Mouse (Mus musculus) stomach, embryonic 15.5 days (tissue): ENCODE data around the gene Shc1. TPM values are rescaled to one million over a fixed set of nuclear protein-coding genes. Genes with fewer than 3 reads are reported as not detected.

ENCODE experiments used
- ATAC-seq: fragments of 200-750 bp; cut with Nextera tagmentation; 2 replicates; pipeline ENCODE4 v1.8.0; 2017; ENCODE audit warnings: low read depth, moderate number of reproducible peaks, moderate TSS enrichment; ENCODE audit not compliant: insufficient read depth, low FRiP score
- H3K27ac ChIP-seq: fragments of 300-500 bp; sonication (generic); 2 replicates; pipeline ENCODE4 v1.5.1; 2015; ENCODE audit warnings: mild to moderate bottlenecking, inconsistent platforms
- H3K27me3 ChIP-seq: fragments of 300-500 bp; sonication (generic); replicated peaks from 2 replicates; pipeline ENCODE4 v1.6.1; 2015; ENCODE audit warnings: inconsistent platforms
- H3K36me3 ChIP-seq: fragments of 300-500 bp; sonication (generic); 2 replicates; pipeline ENCODE4 v1.6.1; 2015; ENCODE audit warnings: inconsistent platforms
- H3K4me1 ChIP-seq: fragments of 300-500 bp; sonication (generic); 2 replicates; pipeline ENCODE4 v1.6.1; 2015; ENCODE audit warnings: inconsistent platforms
- H3K4me2 ChIP-seq: fragments of 300-500 bp; sonication (generic); 2 replicates; pipeline ENCODE4 v1.6.1; 2015; ENCODE audit warnings: mild to moderate bottlenecking, inconsistent platforms
- H3K4me3 ChIP-seq: fragments of 300-500 bp; sonication (generic); replicated peaks from 2 replicates; pipeline ENCODE4 v1.5.1; 2015; ENCODE audit warnings: inconsistent platforms
- H3K9ac ChIP-seq: fragments of 300-500 bp; sonication (generic); 2 replicates; pipeline ENCODE4 v1.6.1; 2015; ENCODE audit warnings: inconsistent platforms
- H3K9me3 ChIP-seq: fragments of 300-500 bp; sonication (generic); 2 replicates; pipeline ENCODE4 v1.6.1; 2016; ENCODE audit warnings: inconsistent platforms
- WGBS: fragments of 180-500 bp; shearing (Covaris S2); methylation state at CpG from one replicate; pipeline ENCODE4 v1.1.7; 2015; 5-methylcytosine and 5-hydroxymethylcytosine counted together
- polyA plus RNA-seq: library from polyadenylated mRNA; unstranded; fragments of >200 nt; fragmentation: Nextera tagmentation; extraction: Ambion mirVana; gene quantifications from 2 replicates; pipeline ENCODE4 v1.2.1, GENCODE M21; 2015

Gene Shc1
- polyA plus RNA-seq, 1 experiment from 2014 or later, result 84.6 TPM

DNA sequence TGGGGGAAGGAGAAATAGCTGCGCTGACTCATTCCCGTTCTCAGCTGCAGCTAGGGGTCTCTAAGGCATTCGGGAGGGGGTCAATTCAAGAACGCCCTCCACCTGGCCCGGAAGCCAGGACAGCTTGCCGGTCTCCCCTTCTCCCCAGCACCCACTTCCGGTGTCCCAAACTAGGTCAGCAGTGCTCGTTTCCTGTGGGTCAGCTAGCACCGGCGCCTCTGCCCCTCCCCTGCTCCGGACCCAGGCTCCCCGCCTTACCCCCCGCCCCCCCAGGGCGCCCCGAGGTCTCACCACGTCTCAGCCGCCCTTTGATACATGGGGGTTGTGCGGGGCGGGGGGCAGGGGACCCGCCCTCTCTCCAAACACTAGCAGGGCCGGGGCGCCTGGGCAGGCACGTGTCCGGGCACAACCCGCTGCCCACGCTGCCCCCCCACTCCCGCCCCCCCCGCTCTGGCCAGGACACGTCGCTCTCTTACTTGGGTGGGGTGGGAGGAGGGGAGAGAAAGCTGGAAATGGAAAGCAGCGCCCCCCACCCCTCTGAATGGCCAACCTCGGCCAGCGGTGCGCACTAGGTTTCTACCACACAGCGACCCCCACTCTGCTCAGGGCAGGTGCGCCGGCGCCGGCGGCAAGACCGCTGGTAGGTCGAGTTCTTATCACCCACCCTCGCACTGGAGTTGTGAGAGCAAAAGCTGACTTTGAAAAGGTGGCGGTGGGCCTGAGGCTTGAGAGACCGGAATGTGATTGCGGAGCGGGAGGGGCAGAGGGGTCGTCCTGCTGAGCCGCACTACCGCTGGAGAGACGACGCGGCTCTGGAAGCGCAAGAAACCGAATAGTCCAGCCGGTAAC is 26.4 kb upstream of the Shc1 start:
- Histone ChIP-seq H3K4me3 (peak overlapping the region; percentile 64), H3K9ac (peak overlapping the region; percentile 48), H3K27ac (peak overlapping the region; percentile 98), H3K4me1 (peaks cover 53% of the 10 kb centered on the region), H3K36me3 (no peaks in the 10 kb centered on the region), H3K4me2 (peak overlapping the region; percentile 95), H3K27me3 (no peaks in the 10 kb centered on the region), H3K9me3 (no peaks in the 10 kb centered on the region)
- under 1% methylated on average over 55 of the region's 56 CpGs for WGBS
- ATAC-seq, result peak; percentile 3; the same call in 1 of the 2 replicates

DNA sequence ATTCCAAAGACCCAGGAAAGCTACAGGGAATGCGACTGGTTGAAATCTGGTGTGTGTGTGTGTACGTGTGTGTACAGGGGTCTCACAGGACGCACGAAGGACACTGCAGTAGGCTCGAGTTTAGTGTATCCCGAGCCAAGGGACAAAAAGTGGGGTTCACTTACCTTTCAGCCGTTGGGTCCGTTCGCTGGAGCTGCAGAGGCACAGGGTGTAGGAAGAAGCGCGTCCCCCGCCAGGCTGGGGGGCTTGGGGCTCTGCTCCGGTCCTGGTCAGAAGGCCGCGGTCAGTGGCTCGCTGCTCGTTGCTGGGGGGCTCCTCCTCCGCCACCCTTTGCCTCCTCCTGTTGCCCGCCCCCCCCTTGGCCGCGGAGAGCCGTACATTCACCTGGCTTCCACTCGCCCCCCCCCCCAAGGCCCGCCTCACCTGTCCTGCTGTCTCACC is 25.4 kb upstream of the Shc1 start:
- ATAC-seq, result no peak
- H3K36me3 ChIP-seq, result no peaks in the 10 kb centered on the region
- peak overlapping the region; percentile 64 for H3K4me3 ChIP-seq
- H3K27ac ChIP-seq, result peak overlapping the region; percentile 98
- no peaks in the 10 kb centered on the region for H3K9me3 ChIP-seq
- no peaks in the 10 kb centered on the region for H3K27me3 ChIP-seq
- 0% methylated on average over 23 of the region's 24 CpGs for WGBS
- peak overlapping the region; percentile 95 for H3K4me2 ChIP-seq
- H3K4me1 ChIP-seq, result peaks cover 45% of the 10 kb centered on the region
- H3K9ac ChIP-seq, result peak overlapping the region; percentile 48; the same call in 1 of the 2 replicates

DNA sequence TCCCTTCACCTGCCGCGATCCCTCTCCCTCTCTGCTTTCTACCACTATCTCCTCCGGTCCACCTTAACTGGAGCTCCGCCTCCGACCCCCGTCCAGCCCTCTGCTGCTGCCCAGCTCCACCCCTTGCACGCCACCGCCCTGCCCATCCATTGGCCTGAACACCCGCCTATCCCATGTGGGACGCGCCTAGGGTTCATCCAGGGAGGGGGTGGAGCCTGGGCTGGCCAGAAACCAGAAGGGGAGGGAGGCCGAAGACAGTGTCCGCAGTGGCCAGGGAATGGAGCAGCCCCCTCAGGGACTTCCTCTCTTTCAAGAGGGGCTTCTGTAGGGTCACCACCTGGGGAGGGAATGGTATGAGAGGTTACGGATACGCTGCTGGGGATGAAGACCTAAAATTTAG is 24.6 kb upstream of the Shc1 start:
- peak; percentile 91 for ATAC-seq
- Histone ChIP-seq H3K4me3 (peak overlapping the region; percentile 64), H3K36me3 (no peaks in the 10 kb centered on the region), H3K4me1 (peaks cover 37% of the 10 kb centered on the region), H3K27me3 (no peaks in the 10 kb centered on the region), H3K9me3 (no peaks in the 10 kb centered on the region), H3K4me2 (peak overlapping the region; percentile 95), H3K9ac (peak overlapping the region; percentile 45), H3K27ac (peak overlapping the region; percentile 98)
- WGBS, result under 1% methylated on average over 15 of the region's 15 CpGs

DNA sequence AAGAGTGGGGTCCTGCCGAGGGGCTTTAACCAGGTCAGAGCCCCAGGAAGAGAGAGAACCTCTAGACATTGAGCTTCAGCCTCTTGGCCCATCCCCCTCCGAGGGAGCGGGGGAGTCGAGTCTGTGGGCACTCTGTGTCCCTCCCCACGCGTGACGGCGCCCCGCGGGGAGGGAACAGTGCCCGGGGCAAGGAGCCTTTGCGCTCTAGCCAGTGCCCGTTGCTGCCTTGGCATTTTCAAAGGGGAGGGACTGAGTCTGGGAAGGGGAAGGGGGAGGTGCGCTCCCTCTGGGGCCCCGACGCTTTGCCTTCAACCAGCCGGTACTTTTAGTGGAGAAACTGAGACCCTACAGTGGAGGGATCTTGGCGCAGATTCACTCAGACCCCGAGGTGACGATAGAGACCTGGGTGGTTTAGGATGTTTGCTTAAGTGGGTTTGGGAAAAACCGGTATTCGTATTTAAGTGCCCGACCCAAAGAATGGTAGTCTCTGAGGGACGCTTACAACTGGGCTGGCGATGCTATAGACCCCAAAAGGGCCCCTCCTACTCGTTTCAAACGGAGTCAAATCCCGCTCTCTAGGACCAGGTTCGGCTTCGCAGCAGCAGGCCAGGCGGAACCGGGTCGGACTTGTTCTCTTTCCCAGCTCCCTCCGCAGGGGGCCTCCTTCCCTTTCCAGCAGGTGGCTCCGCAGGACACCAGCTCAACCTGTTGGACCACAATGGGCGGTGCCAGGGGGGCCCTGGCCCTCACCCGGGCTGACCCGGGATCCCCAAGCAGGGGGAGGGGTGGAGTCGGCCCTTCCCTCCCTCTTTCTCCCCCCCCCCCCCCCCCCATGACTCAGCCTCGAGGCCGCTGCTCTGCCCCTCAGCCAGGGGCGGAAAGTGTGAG is 24.0 kb upstream of the Shc1 start, which contains the start of gene Zbtb7b:
Gene Zbtb7b, minus strand, starts transcription at position 771 of the 888 bp plus-strand sequence.
- peak; percentile 27 for ATAC-seq
- H3K9ac ChIP-seq, result peak within 1 kb of the TSS; percentile 45
- no peaks in the 10 kb centered on the region for H3K36me3 ChIP-seq
- H3K4me3 ChIP-seq, result peak within 1 kb of the TSS; percentile 64
- no peaks in the 10 kb centered on the region for H3K9me3 ChIP-seq
- H3K4me2 ChIP-seq, result peak within 1 kb of the TSS; percentile 95
- whole genome bisulfite sequencing, result 0% methylated on average over 39 of the region's 42 CpGs
- peaks cover 32% of the 10 kb centered on the region for H3K4me1 ChIP-seq
- H3K27me3 ChIP-seq, result no peaks in the 10 kb centered on the region
- H3K27ac ChIP-seq, result peak within 1 kb of the TSS; percentile 98

DNA sequence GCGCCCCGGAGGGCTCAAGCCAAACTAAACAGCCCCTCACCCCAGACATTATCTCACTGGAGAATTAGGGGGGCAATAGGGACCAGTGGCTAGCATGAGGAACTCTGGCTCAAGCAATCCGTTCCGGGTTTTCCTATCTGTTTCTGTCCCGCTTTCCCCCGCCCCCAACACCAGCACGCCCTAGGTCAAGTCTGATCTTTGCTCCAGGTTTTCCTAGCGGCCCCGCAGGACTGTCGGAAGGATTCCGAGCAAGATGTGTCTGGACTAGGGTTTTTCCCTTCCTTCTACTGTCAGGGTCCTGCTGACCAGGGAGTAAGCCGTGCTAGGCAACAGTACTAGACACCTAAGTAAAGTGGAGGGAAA is 23.4 kb upstream of the Shc1 start:
- Histone ChIP-seq H3K27me3 (no peaks in the 10 kb centered on the region), H3K4me3 (peak overlapping the region; percentile 64), H3K9ac (peak overlapping the region; percentile 45; the same call in 1 of the 2 replicates), H3K4me2 (peak overlapping the region; percentile 95), H3K27ac (peak overlapping the region; percentile 98), H3K4me1 (peaks cover 26% of the 10 kb centered on the region), H3K9me3 (no peaks in the 10 kb centered on the region), H3K36me3 (no peaks in the 10 kb centered on the region)
- WGBS, result under 1% methylated on average over 12 of the region's 12 CpGs
- peak; percentile 8; the same call in 1 of the 2 replicates for ATAC-seq

DNA sequence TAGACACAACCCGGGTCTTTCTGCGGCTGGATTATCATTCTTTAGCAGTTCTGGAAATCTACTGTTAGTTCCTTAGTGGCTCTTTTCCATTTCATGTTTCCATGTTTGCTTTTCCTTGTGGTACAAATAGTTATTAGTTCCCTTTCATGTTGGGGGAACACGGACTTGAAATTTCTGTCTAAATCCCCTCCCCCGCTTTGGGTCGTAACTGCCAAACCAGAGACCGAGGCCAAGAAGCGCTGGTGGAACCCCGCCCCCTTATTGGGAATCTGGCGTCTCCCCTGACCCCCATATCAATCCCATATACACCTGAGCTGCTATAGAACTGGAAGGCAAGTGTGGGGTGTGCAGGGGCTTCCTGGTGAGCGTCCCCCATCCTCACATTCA is 22.8 kb upstream of the Shc1 start:
- Histone ChIP-seq H3K36me3 (no peaks in the 10 kb centered on the region), H3K9me3 (no peaks in the 10 kb centered on the region), H3K4me1 (peaks cover 21% of the 10 kb centered on the region), H3K4me3 (peak overlapping the region; percentile 64), H3K27me3 (no peaks in the 10 kb centered on the region), H3K27ac (peak overlapping the region; percentile 98), H3K9ac (no peak overlapping the region), H3K4me2 (peak overlapping the region; percentile 95)
- no peak for ATAC-seq
- WGBS, result 4% methylated on average over 10 of the region's 10 CpGs

DNA sequence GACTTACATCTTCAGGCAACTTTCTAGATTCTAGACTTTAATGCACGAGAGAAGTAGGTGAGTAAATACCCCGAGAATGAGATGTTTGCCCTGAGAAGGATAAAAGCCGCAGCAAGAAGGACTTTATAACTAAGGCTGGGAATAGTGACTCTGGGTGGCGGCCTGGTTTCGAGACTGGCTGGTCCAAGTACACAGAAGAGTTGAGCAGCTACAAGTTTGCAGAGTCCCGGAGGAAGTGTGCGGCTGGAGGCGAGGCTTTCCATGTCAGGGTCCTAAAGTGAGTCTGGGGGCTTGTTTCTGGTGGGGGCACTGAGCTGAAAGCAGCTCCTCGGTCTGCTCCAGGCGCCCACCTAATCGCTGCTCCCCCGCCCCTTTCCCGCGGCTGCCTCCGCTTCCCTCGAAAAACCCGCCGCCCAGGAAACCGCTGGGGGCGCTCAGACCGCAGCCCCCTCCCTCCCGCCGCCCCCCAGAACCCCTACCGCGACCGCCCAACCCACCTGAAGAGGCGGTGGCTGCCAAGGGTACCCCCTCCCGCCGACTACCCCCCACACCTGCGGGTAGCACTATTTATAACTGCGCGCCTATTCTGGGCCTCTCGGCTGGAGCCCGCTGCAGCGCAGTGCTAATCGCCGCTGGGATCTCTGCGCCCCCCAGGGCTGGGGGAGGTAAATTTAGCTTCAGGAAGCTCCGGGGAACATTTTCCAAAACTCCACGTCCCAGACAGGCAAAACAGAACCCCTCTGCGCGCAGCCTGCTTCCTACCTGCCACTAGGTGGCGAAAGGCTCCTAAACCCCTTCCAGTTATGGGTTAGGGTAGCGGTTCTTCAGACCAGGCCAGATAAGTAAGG is 22.2 kb upstream of the Shc1 start:
- H3K36me3 ChIP-seq, result no peaks in the 10 kb centered on the region
- ATAC-seq, result no peak
- WGBS, result under 1% methylated on average over 44 of the region's 44 CpGs
- no peaks in the 10 kb centered on the region for H3K27me3 ChIP-seq
- peak overlapping the region; percentile 95 for H3K4me2 ChIP-seq
- peak overlapping the region; percentile 98; the same call in 1 of the 2 replicates for H3K27ac ChIP-seq
- H3K9me3 ChIP-seq, result no peaks in the 10 kb centered on the region
- H3K9ac ChIP-seq, result peak overlapping the region; percentile 21; the same call in 1 of the 2 replicates
- H3K4me3 ChIP-seq, result peak overlapping the region; percentile 64
- H3K4me1 ChIP-seq, result peaks cover 15% of the 10 kb centered on the region

DNA sequence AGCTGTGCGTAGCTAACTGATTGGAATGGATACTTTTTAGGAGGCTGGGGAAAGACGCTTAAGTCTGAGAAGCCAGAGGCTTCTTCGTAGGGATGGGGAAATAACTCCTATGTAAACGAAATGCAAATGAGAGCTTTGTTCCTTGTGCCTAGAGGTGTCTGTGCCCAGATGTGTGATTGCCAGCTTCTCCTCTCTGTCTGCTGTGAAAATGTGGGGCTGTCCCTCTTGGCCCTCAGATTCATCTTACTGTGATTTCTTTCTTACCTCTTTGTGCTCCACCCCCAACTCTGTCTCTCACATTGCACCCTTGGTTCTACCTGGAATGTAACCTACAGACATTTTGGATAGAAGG is 21.6 kb upstream of the Shc1 start:
- H3K9me3 ChIP-seq, result no peaks in the 10 kb centered on the region
- H3K27me3 ChIP-seq, result no peaks in the 10 kb centered on the region
- H3K4me2 ChIP-seq, result peak overlapping the region; percentile 95
- peak overlapping the region; percentile 64 for H3K4me3 ChIP-seq
- H3K36me3 ChIP-seq, result no peaks in the 10 kb centered on the region
- no peak overlapping the region for H3K27ac ChIP-seq
- H3K4me1 ChIP-seq, result peaks cover 13% of the 10 kb centered on the region; the same call in 1 of the 2 replicates
- H3K9ac ChIP-seq, result no peak overlapping the region
- 2% methylated on average over 4 of the region's 4 CpGs for WGBS
- ATAC-seq, result no peak

DNA sequence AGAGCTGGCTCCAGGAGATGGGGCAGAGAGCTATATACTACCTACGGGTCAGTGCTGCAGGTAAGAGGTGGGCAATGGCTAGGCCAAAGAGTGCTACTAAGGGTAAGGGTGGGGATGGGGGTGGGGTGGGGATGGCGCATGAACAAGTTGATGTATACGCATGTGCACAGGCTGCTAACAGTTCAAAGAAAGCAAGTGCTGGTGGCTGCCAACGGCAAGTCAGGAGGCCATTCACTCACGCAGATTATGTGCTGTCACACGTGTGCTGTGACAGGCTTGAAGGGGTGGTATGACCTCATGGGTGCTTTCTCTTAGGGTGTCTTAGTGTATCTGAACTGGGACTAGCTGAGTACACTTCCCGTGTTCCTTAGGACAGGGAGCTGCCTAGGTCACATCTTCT is 16.9 kb upstream of the Shc1 start:
- 90% methylated on average over 7 of the region's 7 CpGs for WGBS
- Histone ChIP-seq H3K27me3 (no peaks in the 10 kb centered on the region), H3K27ac (no peak overlapping the region), H3K4me2 (no peak overlapping the region), H3K36me3 (peaks cover 18% of the 10 kb centered on the region), H3K9ac (no peak overlapping the region), H3K4me3 (no peak overlapping the region), H3K4me1 (0 out of 2 replicates have a peak, but pooled peaks cover 6% of the 10 kb centered on the region), H3K9me3 (no peaks in the 10 kb centered on the region)
- ATAC-seq, result no peak

DNA sequence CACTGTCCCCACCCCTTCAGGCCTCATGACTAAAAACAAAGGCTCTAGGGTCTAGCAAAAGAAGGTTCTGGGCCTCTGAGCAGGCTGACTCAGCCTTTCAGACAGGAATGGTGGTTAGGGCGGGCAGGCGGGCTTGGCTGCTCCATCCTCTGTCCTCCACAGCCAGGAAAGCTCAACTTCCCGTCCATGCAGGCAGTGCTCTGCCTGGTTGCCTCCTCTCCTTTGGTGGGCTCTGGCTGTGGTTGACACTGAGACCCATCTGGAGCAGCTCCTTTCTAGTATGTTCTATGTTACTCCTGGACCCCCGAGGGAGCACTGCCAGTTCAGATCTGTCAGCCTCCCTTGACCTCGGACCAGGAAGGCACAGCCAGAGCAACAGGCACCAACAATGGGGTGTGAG is 15.6 kb upstream of the Shc1 start, which contains the start of gene Lenep:
Gene Lenep, minus strand, starts transcription at position 101 of the 400 bp plus-strand sequence.
- Histone ChIP-seq H3K4me2 (no peak within 1 kb of the TSS), H3K27ac (no peak within 1 kb of the TSS), H3K9me3 (no peaks in the 10 kb centered on the region), H3K9ac (no peak within 1 kb of the TSS), H3K4me1 (no peaks in the 10 kb centered on the region), H3K27me3 (no peaks in the 10 kb centered on the region), H3K4me3 (no peak within 1 kb of the TSS), H3K36me3 (peaks cover 18% of the 10 kb centered on the region)
- no peak for ATAC-seq
- WGBS, result 78% methylated on average over 5 of the region's 5 CpGs

DNA sequence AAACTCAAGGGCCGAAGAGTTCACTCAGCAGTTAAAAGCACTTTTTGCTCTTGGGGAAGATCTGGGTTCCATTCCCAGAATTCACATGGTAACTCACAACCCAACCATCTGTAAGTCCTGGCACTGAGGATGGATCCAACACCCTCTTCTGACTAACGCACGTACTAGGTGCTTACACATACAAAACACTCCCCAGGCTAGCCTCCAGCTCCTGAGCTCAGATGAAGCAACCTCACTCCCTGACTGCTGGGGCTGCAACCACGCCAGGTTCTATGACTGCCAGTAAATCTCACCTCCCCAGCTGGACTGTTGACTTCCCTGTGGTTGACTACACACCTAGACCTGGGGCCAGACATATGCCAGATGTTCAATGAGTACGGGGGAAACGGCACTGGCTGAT is 11.4 kb upstream of the Shc1 start:
- ATAC-seq, result no peak
- H3K4me2 ChIP-seq, result no peak overlapping the region
- no peak overlapping the region for H3K4me3 ChIP-seq
- H3K9ac ChIP-seq, result no peak overlapping the region
- peaks cover 5% of the 10 kb centered on the region; the same call in 1 of the 2 replicates for H3K4me1 ChIP-seq
- H3K36me3 ChIP-seq, result peaks cover 21% of the 10 kb centered on the region
- no peaks in the 10 kb centered on the region for H3K9me3 ChIP-seq
- H3K27me3 ChIP-seq, result no peaks in the 10 kb centered on the region
- WGBS, result 87% methylated on average over 6 of the region's 6 CpGs
- no peak overlapping the region for H3K27ac ChIP-seq
